Mouse (Mus musculus) lung, embryonic 15.5 days (tissue): ENCODE data around the gene Zswim4. TPM values are rescaled to one million over a fixed set of nuclear protein-coding genes. Genes with fewer than 3 reads are reported as not detected.
A peak's percentile ranks its signal among the peaks of the same experiment; 100 is the strongest.

ENCODE experiments used
- ATAC-seq: fragments of 200-750 bp; cut with Nextera tagmentation; 2 replicates; pipeline ENCODE4 v1.8.0; 2017; ENCODE audit warnings: moderate number of reproducible peaks, borderline replicate concordance; ENCODE audit not compliant: low FRiP score, low TSS enrichment; ENCODE audit errors: extremely low read depth
- H3K27ac ChIP-seq: fragments of 300-500 bp; sonication (generic); 2 replicates; pipeline ENCODE4 v1.5.1; 2015; ENCODE audit warnings: moderate library complexity, mild to moderate bottlenecking, inconsistent platforms
- H3K27me3 ChIP-seq: fragments of 300-500 bp; sonication (generic); 2 replicates; pipeline ENCODE4 v1.6.1; 2015; ENCODE audit warnings: inconsistent platforms
- H3K36me3 ChIP-seq: fragments of 300-500 bp; sonication (generic); 2 replicates; pipeline ENCODE4 v1.6.1; 2015; ENCODE audit warnings: inconsistent platforms
- H3K4me1 ChIP-seq: fragments of 300-500 bp; sonication (generic); 2 replicates; pipeline ENCODE4 v1.6.1; 2015; ENCODE audit warnings: inconsistent platforms
- H3K4me2 ChIP-seq: fragments of 300-500 bp; sonication (generic); 2 replicates; pipeline ENCODE4 v1.6.1; 2015; ENCODE audit warnings: inconsistent platforms, mild to moderate bottlenecking, moderate library complexity
- H3K4me3 ChIP-seq: fragments of 300-500 bp; sonication (generic); 2 replicates; pipeline ENCODE4 v1.5.1; 2015; ENCODE audit warnings: mild to moderate bottlenecking, inconsistent platforms
- H3K9ac ChIP-seq: fragments of 300-500 bp; sonication (generic); 2 replicates; pipeline ENCODE4 v1.6.1; 2015; ENCODE audit warnings: inconsistent platforms
- H3K9me3 ChIP-seq: fragments of 300-500 bp; sonication (generic); 2 replicates; pipeline ENCODE4 v1.6.1; 2016; ENCODE audit warnings: inconsistent platforms
- WGBS: fragments of 180-500 bp; shearing (Covaris S2); methylation state at CpG from one replicate; pipeline ENCODE4 v1.1.7; 2015; 5-methylcytosine and 5-hydroxymethylcytosine counted together
- polyA plus RNA-seq: library from polyadenylated mRNA; unstranded; fragments of >200 nt; fragmentation: Nextera tagmentation; extraction: Ambion mirVana; gene quantifications from 2 replicates; pipeline ENCODE4 v1.2.1, GENCODE M21; 2015

Gene Zswim4
- polyA plus RNA-seq, 1 experiment from 2014 or later: 14.2 TPM

DNA sequence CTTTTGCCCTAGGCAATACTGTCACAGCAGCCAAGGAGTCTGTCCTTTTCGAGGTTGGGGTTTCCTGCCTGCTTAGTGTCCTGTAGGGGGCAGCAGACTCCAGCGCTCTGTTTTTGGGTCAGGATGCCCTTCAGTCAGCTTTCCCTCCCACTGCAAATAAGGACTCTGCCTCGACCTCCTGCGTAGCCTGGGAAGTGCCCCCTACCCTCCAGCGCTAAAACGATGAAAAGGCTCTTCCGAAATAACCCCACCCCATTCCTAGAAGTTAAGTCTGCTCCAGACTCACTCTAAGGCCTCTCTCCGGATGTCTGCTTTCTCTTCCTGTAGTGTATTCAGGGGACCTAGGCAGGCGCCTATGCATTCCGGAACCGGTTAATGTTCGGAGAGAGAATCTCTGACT is 50.3 kb downstream of the Zswim4 start:
- H3K9ac ChIP-seq: 0 out of 2 replicates have a peak overlapping the region, but pooled peaks have one; percentile 7
- H3K4me3 ChIP-seq: peak overlapping the region; percentile 32
- no peaks in the 10 kb centered on the region for H3K36me3 ChIP-seq
- H3K4me2 ChIP-seq: peak overlapping the region; percentile 72
- 1% methylated on average over 12 of the region's 12 CpGs for WGBS
- no peak for ATAC-seq
- H3K9me3 ChIP-seq: no peaks in the 10 kb centered on the region
- peak overlapping the region; percentile 25 for H3K27ac ChIP-seq
- H3K27me3 ChIP-seq: no peaks in the 10 kb centered on the region
- peaks cover 54% of the 10 kb centered on the region for H3K4me1 ChIP-seq

DNA sequence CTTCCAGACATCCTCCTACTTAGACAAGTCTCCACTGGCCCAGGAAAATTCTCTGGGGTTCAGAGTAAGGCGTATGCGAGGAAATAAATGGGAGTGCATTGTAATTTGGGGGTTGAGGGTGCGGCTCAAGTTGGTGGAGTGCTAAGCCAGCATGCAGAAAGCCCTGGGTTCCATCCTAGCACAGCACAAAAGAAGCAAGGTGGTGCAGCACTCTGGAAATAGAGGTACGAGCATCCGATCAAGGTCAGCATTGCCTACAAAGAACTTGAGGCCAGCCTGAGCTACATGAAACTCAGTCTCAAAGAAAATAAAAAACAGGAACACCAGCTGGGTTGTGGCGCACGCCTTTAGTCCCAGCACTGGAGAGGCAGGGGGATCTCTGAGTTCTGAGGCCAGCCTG is 51.7 kb downstream of the Zswim4 start, which contains the start of gene Nanos3:
Gene Nanos3, minus strand, starts transcription at position 101 of the 400 bp plus-strand sequence.
- no peaks in the 10 kb centered on the region for H3K36me3 ChIP-seq
- peak within 1 kb of the TSS; percentile 87 for H3K27ac ChIP-seq
- ATAC-seq: no peak
- H3K9me3 ChIP-seq: no peaks in the 10 kb centered on the region
- 92% methylated on average over 7 of the region's 7 CpGs for WGBS
- peak within 1 kb of the TSS; percentile 88 for H3K4me2 ChIP-seq
- peak within 1 kb of the TSS; percentile 91 for H3K9ac ChIP-seq
- H3K4me3 ChIP-seq: peak within 1 kb of the TSS; percentile 87
- H3K27me3 ChIP-seq: no peaks in the 10 kb centered on the region
- H3K4me1 ChIP-seq: peaks cover 65% of the 10 kb centered on the region

DNA sequence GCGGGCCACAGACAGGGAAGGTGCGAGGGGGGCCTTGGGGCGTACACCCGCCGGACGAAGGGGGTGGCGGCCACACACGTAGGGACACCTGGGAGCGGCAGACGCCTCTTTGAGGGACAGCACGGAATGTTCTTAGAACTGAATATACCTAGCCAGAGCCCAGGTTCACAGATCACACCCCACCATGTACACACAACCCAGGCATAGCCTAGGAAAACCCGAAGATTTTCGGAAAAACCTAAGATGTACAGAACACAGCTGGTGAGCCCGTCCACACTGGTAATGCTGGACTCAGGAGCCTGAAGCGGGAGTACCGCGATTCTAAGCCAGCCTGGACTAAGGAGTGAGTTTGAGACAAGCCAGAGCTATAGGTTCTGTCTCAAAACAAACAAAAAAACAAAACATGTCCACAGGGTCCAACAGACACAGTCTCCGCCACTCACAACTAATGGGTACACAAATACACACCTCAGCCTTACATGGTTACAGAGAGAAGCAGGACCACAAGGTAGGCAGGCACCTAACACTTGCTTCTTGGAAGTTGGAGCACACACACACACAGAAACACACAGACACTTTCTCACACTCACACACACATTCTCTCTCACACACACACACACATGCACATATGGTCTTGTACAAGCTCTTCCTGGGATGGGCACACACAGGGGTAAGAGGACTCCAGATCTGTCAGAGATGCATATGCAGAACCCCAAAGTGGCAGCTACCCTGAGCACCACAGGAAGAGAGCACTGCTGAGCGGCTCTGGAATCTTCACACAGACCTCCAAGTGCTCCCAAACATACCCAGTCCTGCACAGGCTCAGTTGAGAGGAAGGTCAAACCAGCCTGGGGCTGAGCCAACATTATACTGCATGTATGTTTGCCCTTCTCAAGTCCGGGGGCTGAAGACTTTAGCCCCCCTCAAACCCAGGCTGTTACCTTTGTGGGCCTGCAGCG is 52.5 kb downstream of the Zswim4 start:
- H3K27ac ChIP-seq: peak overlapping the region; percentile 87
- H3K9me3 ChIP-seq: no peaks in the 10 kb centered on the region
- WGBS: 12% methylated on average over 21 of the region's 21 CpGs
- H3K9ac ChIP-seq: peak overlapping the region; percentile 91
- peak overlapping the region; percentile 87 for H3K4me3 ChIP-seq
- peaks cover 67% of the 10 kb centered on the region for H3K4me1 ChIP-seq
- ATAC-seq: peak; percentile 0; the same call in 1 of the 2 replicates
- peak overlapping the region; percentile 88 for H3K4me2 ChIP-seq
- no peaks in the 10 kb centered on the region for H3K27me3 ChIP-seq
- no peaks in the 10 kb centered on the region for H3K36me3 ChIP-seq

DNA sequence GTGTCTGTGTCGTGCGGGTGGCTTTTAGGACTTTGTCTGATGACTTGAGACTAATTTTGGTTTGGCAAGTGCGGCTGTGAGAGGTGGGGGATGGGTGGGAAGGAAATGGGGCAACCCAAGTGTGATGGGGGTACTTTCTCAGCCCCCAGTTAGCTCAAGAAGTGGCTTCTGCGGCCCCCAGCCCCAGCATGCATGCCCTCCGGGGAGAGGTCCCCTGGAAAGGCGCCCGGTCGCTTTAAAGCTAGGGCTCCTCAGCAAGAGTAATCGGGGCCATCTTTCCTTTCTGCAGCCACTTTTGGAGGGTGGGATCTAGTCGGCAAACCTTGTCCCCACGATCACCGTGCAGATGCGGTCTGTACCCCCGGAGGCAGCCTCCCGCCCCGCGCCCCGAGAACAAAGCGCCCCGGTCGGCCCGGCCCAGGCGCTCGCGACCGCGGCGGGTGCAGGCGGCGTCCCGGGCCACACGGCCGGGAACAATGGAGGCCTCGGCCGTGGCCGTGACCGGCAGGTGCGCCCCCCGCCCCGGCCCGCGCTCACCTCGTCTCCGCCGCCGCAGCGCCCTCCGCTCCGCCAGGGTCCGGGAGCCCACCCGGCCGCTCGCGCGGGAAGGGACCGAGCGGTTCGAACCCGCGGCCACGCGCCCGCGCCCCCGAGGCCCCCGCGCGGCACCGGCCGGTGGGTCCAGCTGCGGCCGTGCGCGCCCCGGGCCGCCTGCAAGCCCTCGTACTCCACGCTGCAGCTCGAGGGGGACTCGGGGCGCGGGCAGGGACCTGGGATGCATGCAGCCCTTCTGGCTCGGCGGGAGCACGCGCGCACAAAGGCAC is 53.4 kb downstream of the Zswim4 start:
- Histone ChIP-seq H3K27ac (peak overlapping the region; percentile 87), H3K4me3 (peak overlapping the region; percentile 87), H3K27me3 (no peaks in the 10 kb centered on the region), H3K4me2 (peak overlapping the region; percentile 88), H3K9me3 (no peaks in the 10 kb centered on the region), H3K36me3 (0 out of 2 replicates have a peak, but pooled peaks cover 3% of the 10 kb centered on the region), H3K4me1 (peaks cover 69% of the 10 kb centered on the region), H3K9ac (peak overlapping the region; percentile 91)
- under 1% methylated on average over 65 of the region's 87 CpGs for WGBS
- peak; percentile 23; the same call in 1 of the 2 replicates for ATAC-seq

DNA sequence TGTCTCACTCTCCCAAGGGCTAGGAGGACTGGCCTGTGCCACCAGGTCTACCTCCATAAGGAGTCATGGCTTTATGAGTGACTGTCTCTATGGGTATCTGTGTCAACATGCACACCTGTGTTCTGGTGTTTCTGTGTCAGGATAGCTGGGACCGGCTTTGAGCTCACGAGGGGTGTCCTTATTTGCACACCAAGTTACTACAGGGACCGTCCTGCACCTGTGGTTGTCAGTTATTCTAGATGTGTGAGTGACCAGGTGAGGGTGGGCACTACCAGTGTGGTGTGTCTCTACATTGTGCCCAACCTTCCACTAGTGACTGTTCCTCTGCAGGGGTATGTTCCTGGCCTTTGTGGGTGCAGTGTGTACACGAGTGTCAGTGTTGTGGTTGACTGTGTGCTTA is 54.0 kb downstream of the Zswim4 start:
- 36% methylated on average over 4 of the region's 4 CpGs for WGBS

DNA sequence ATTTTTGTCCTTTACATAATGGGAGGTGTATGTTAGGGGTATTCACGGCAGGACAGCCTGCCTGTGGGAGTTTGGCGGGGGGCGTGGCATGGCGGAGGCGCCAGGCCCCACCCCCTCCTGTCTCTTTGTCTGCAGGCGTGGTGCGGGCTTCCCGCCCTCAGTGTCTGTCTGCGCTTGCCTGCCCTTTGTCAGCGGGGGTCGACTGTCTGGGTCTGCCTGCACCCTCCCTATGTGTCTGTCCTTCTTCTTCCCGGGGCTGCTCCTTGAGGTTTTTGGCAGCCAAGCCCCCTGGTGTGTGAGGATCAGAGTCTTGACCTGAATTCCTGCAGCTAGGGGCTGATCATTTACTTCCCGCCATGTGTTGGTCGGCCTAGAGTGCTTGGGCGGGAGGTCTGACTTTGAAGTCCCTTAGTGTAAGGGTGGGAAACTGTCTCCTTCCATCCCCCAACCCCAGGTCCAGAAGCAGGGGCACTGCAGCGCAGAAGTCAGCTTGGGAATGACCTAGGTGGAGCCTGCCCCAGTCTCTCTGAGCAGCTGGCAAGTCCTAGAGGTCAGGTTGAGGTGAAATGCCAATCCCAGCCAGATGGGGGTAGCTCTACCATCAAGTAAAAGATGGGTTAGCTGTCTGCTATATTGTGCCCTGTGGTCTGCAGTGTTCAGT is 56.2 kb downstream of the Zswim4 start:
- Histone ChIP-seq H3K27me3 (no peaks in the 10 kb centered on the region), H3K4me1 (peaks cover 58% of the 10 kb centered on the region), H3K4me2 (peak overlapping the region; percentile 51), H3K36me3 (peaks cover 9% of the 10 kb centered on the region; the same call in 1 of the 2 replicates), H3K27ac (peak overlapping the region; percentile 56), H3K9ac (peak overlapping the region; percentile 37), H3K4me3 (peak overlapping the region; percentile 23), H3K9me3 (no peaks in the 10 kb centered on the region)
- 3% methylated on average over 16 of the region's 16 CpGs for WGBS
- peak; percentile 63 for ATAC-seq

More for the DNA sequence above, 54.0 kb downstream of the Zswim4 start:
- no peaks in the 10 kb centered on the region for H3K9me3 ChIP-seq
- H3K4me3 ChIP-seq: peak overlapping the region; percentile 87
- peak overlapping the region; percentile 91 for H3K9ac ChIP-seq
- H3K4me2 ChIP-seq: peak overlapping the region; percentile 88
- H3K4me1 ChIP-seq: peaks cover 64% of the 10 kb centered on the region
- peak overlapping the region; percentile 87 for H3K27ac ChIP-seq
- H3K36me3 ChIP-seq: peaks cover 9% of the 10 kb centered on the region; the same call in 1 of the 2 replicates
- H3K27me3 ChIP-seq: no peaks in the 10 kb centered on the region
- ATAC-seq: no peak

DNA sequence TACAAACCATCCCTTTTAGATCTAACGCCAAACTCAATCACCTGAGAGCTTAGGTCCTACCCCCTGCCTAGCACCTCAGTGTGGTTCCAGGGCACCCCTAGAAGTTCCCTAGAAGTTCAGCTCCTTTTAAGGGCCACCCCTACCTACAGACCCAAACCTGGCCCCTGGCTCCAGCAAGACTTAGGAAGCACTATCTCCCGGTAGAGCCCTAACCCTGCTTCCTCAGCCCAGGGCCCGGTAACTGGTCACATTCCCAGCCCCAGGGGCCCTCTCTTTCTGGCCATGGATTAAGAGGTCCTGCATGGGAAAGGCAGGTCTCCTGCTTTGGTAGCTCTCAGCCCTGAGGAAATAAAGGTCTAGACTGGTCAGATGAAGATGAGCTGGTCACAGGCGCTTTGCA is 56.9 kb downstream of the Zswim4 start:
- peak overlapping the region; percentile 23 for H3K4me3 ChIP-seq
- no peaks in the 10 kb centered on the region for H3K27me3 ChIP-seq
- no peaks in the 10 kb centered on the region for H3K9me3 ChIP-seq
- no peak for ATAC-seq
- H3K4me1 ChIP-seq: peaks cover 57% of the 10 kb centered on the region
- H3K9ac ChIP-seq: peak overlapping the region; percentile 37
- peak overlapping the region; percentile 51 for H3K4me2 ChIP-seq
- 19% methylated on average over 4 of the region's 4 CpGs for WGBS
- H3K27ac ChIP-seq: peak overlapping the region; percentile 31; the same call in 1 of the 2 replicates
- peaks cover 10% of the 10 kb centered on the region; the same call in 1 of the 2 replicates for H3K36me3 ChIP-seq

DNA sequence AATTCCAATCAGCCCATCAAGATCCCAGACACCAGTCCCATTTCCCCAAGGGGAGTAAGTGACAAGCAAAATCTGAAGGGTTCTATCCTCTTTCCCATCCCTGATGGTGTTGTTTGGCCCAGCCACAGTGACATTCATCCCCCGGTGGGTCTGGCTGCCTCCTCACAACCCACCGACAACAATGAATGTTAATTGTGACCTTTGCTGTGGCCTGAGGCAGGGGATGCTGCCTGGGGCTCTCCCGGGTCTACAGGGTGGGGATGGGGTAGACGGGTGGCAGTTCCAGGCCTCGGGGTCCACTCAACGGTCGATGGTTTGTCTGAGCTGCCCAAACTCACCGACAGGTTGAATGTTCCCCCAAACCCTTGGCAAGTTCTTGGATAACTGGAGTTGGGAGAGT is 58.3 kb downstream of the Zswim4 start:
- Histone ChIP-seq H3K27ac (no peak overlapping the region), H3K27me3 (no peaks in the 10 kb centered on the region), H3K4me3 (no peak overlapping the region), H3K9me3 (no peaks in the 10 kb centered on the region), H3K4me2 (no peak overlapping the region), H3K4me1 (peaks cover 47% of the 10 kb centered on the region), H3K9ac (no peak overlapping the region), H3K36me3 (peaks cover 17% of the 10 kb centered on the region)
- WGBS: 78% methylated on average over 8 of the region's 8 CpGs
- no peak for ATAC-seq

DNA sequence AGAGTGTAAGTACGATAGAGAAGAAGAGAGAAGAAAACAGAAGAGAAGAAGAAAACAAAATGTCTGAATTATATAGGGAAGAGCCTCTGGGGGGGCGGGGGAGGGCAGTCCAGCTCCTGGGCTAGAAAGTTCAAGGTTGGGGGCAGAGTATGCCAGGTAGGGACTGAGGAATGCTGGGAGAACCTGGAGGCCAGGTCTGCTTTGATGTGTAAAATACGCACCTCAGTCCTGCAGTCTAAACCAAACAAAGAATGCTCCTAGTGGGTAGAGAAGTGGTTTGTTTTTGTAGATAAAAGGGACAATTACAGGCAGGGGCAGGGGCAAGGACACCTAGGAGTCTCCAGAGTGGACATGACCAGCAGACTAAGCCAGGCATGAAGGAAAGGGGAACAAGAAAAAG is 59.5 kb downstream of the Zswim4 start:
- Histone ChIP-seq H3K27me3 (no peaks in the 10 kb centered on the region), H3K4me3 (no peak overlapping the region), H3K4me2 (no peak overlapping the region), H3K36me3 (peaks cover 29% of the 10 kb centered on the region), H3K27ac (no peak overlapping the region), H3K9ac (no peak overlapping the region), H3K4me1 (peaks cover 39% of the 10 kb centered on the region), H3K9me3 (no peaks in the 10 kb centered on the region)
- WGBS: 63% methylated on average over 3 of the region's 3 CpGs
- no peak for ATAC-seq

DNA sequence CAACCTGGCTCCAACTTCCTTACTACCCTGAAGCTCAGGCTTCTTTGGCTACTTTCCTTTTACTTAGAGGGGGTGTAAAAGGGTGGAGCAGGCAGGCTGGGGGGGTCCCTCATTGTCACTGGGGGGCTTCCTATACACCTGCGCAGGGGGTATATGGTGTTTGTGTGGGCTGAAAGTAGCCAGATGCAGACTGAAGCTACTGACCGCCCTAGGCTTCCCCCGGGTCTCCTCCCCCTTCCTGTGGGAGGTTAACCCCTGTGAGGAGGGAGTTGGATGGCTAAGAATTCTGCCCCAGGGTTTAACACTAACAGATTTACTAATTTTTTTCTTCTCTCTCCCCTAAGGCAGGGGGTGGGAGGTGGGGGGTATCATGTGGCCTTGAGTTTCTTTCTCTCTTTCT is 60.3 kb downstream of the Zswim4 start:
- no peak overlapping the region for H3K4me3 ChIP-seq
- no peak overlapping the region for H3K27ac ChIP-seq
- H3K4me2 ChIP-seq: no peak overlapping the region
- WGBS: 29% methylated on average over 3 of the region's 3 CpGs
- H3K4me1 ChIP-seq: peaks cover 34% of the 10 kb centered on the region
- H3K27me3 ChIP-seq: no peaks in the 10 kb centered on the region
- no peaks in the 10 kb centered on the region for H3K9me3 ChIP-seq
- H3K36me3 ChIP-seq: peaks cover 36% of the 10 kb centered on the region
- no peak for ATAC-seq
- H3K9ac ChIP-seq: 0 out of 2 replicates have a peak overlapping the region, but pooled peaks have one; percentile 12

DNA sequence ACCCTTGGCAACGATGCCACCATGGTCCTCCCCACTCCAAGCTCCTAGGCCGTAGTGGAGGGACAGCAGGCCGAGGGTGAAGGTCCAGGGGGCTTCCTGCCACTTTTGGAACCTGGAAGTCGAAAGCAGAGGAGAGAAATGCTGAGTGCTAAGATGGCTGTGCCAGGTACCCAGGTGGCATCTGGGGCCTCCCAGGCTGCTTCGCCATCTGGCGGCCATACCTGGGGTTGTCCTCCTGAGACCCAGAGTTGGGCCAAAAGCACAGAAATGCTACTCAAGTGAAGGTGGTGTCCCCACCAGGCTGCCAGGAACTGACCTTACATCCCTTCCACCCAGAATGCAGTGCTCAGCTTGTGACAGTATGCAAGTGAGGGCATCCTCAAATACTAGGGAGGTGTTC is 63.0 kb downstream of the Zswim4 start:
- Histone ChIP-seq H3K4me2 (no peak overlapping the region), H3K27ac (no peak overlapping the region), H3K4me3 (no peak overlapping the region), H3K9me3 (no peaks in the 10 kb centered on the region), H3K36me3 (peaks cover 45% of the 10 kb centered on the region), H3K4me1 (0 out of 2 replicates have a peak, but pooled peaks cover 8% of the 10 kb centered on the region), H3K27me3 (no peaks in the 10 kb centered on the region), H3K9ac (no peak overlapping the region)
- WGBS: 79% methylated on average over 6 of the region's 6 CpGs
- ATAC-seq: no peak
